Mouse (Mus musculus) kidney, embryonic 14.5 days (tissue): ENCODE results near the gene Defb23. TPM values are rescaled to one million over a fixed set of nuclear protein-coding genes. Genes with fewer than 3 reads are reported as not detected.
"Not testable (repeated sequence)": the region's sequence is repeated elsewhere in the genome, so short reads cannot be mapped to it uniquely, and the experiment has no call there.

Experiments used
- ATAC-seq: fragments of 200-750 bp; cut with Nextera tagmentation; 2 replicates; pipeline ENCODE4 v1.8.0; 2017; ENCODE audit warnings: moderate number of reproducible peaks, mild to moderate bottlenecking, moderate TSS enrichment, moderate library complexity; ENCODE audit not compliant: low FRiP score, low TSS enrichment
- H3K27ac ChIP-seq: fragments of 300-500 bp; sonication (generic); 2 replicates; pipeline ENCODE4 v1.5.1; 2014; ENCODE audit warnings: low read depth, mild to moderate bottlenecking, low read length, moderate library complexity, mixed read lengths
- H3K27me3 ChIP-seq: fragments of 300-500 bp; sonication (generic); 2 replicates; pipeline ENCODE4 v1.6.1; 2014; ENCODE audit warnings: mild to moderate bottlenecking, low read length; ENCODE audit not compliant: control insufficient read depth, insufficient read depth
- H3K36me3 ChIP-seq: fragments of 300-500 bp; sonication (generic); 2 replicates; pipeline ENCODE4 v1.6.1; 2014; ENCODE audit warnings: low read length, mixed read lengths; ENCODE audit not compliant: control insufficient read depth, insufficient read depth
- H3K4me1 ChIP-seq: fragments of 300-500 bp; sonication (generic); 2 replicates; pipeline ENCODE4 v1.6.1; 2014; ENCODE audit warnings: low read length, mixed read lengths; ENCODE audit not compliant: control insufficient read depth, insufficient read depth
- H3K4me2 ChIP-seq: fragments of 300-500 bp; sonication (generic); replicated peaks from 2 replicates; pipeline ENCODE4 v1.6.1; 2014; ENCODE audit warnings: low read depth, mild to moderate bottlenecking, low read length
- H3K4me3 ChIP-seq: fragments of 300-500 bp; sonication (generic); 2 replicates; pipeline ENCODE4 v1.5.1; 2014; ENCODE audit warnings: mild to moderate bottlenecking, low read length
- H3K9ac ChIP-seq: fragments of 300-500 bp; sonication (generic); 2 replicates; pipeline ENCODE4 v1.6.1; 2014; ENCODE audit warnings: low read depth, mild to moderate bottlenecking, low read length, moderate library complexity
- H3K9me3 ChIP-seq: fragments of 300-500 bp; sonication (generic); 2 replicates; pipeline ENCODE4 v1.6.1; 2016; ENCODE audit warnings: low read length; ENCODE audit not compliant: control insufficient read depth
- WGBS: fragments of 180-500 bp; shearing (Covaris S2); extraction: QIAGEN DNeasy Blood & Tissue Kit; methylation state at CpG from one replicate; pipeline ENCODE4 v1.1.7; 2014; 5-methylcytosine and 5-hydroxymethylcytosine counted together
- polyA plus RNA-seq: library from polyadenylated mRNA; unstranded; fragments of >200 nt; fragmentation: Nextera tagmentation; extraction: Ambion mirVana; gene quantifications from 2 replicates; pipeline ENCODE4 v1.2.1, GENCODE M21; 2014

The Defb23 gene
- polyA plus RNA-seq, 1 experiment from 2014 or later = not detected

GRCm38 (mm10) chr2:152446642-152447041 lies 17.8 kb downstream of the Defb23 start:
- ATAC-seq = no peak
- no peak overlapping the region for H3K27ac ChIP-seq
- H3K4me1 ChIP-seq = peaks cover 17% of the 10 kb centered on the region
- H3K27me3 ChIP-seq = no peaks in the 10 kb centered on the region
- WGBS = 80% methylated on average over 2 of the region's 2 CpGs
- H3K9ac ChIP-seq = no peak overlapping the region
- H3K4me3 ChIP-seq = no peak overlapping the region
- no peak overlapping the region for H3K4me2 ChIP-seq
- no peaks in the 10 kb centered on the region for H3K9me3 ChIP-seq
- no peaks in the 10 kb centered on the region for H3K36me3 ChIP-seq

- no peak overlapping the region for H3K27ac ChIP-seq
- no peak for ATAC-seq
- no peak overlapping the region for H3K4me3 ChIP-seq
- peaks cover 16% of the 10 kb centered on the region for H3K4me1 ChIP-seq
- no peak overlapping the region for H3K4me2 ChIP-seq
- H3K27me3 ChIP-seq = no peaks in the 10 kb centered on the region
- H3K36me3 ChIP-seq = no peaks in the 10 kb centered on the region
- WGBS = 87% methylated on average over 8 of the region's 8 CpGs
- H3K9ac ChIP-seq = no peak overlapping the region
- no peaks in the 10 kb centered on the region for H3K9me3 ChIP-seq
Measured at GRCm38 (mm10) chr2:152443281-152443680, 21.1 kb downstream of the Defb23 start.

GRCm38 (mm10) chr2:152442322-152442721 lies 22.1 kb downstream of the Defb23 start:
- 0 out of 2 replicates have a peak overlapping the region, but pooled peaks have one; percentile 24 for H3K27ac ChIP-seq
- WGBS = 32% methylated on average over 4 of the region's 4 CpGs
- no peak overlapping the region for H3K9ac ChIP-seq
- H3K9me3 ChIP-seq = no peaks in the 10 kb centered on the region
- no peaks in the 10 kb centered on the region for H3K36me3 ChIP-seq
- H3K4me3 ChIP-seq = no peak overlapping the region
- no peaks in the 10 kb centered on the region for H3K27me3 ChIP-seq
- peaks cover 10% of the 10 kb centered on the region for H3K4me1 ChIP-seq
- ATAC-seq = peak; percentile 21; the same call in 1 of the 2 replicates
- no peak overlapping the region for H3K4me2 ChIP-seq

GRCm38 (mm10) chr2:152439833-152440232 lies 24.6 kb downstream of the Defb23 start:
- ATAC-seq = no peak
- Histone ChIP-seq H3K27ac (no peak overlapping the region), H3K4me1 (peaks cover 8% of the 10 kb centered on the region; the same call in 1 of the 2 replicates), H3K27me3 (no peaks in the 10 kb centered on the region), H3K36me3 (no peaks in the 10 kb centered on the region), H3K4me3 (no peak overlapping the region), H3K9ac (no peak overlapping the region), H3K4me2 (no peak overlapping the region), H3K9me3 (no peaks in the 10 kb centered on the region)
- WGBS = 74% methylated on average over 2 of the region's 2 CpGs

GRCm38 (mm10) chr2:152438963-152439362 lies 25.5 kb downstream of the Defb23 start:
- Histone ChIP-seq H3K4me1 (peaks cover 8% of the 10 kb centered on the region; the same call in 1 of the 2 replicates), H3K9ac (no peak overlapping the region), H3K4me3 (no peak overlapping the region), H3K27ac (no peak overlapping the region), H3K36me3 (no peaks in the 10 kb centered on the region), H3K27me3 (no peaks in the 10 kb centered on the region), H3K9me3 (no peaks in the 10 kb centered on the region), H3K4me2 (no peak overlapping the region)
- ATAC-seq = no peak
- WGBS = 78% methylated on average over 1 of the region's 1 CpGs

- Histone ChIP-seq H3K27me3 (no peaks in the 10 kb centered on the region), H3K9me3 (no peaks in the 10 kb centered on the region), H3K4me1 (peaks cover 8% of the 10 kb centered on the region; the same call in 1 of the 2 replicates), H3K4me2 (peak overlapping the region; percentile 61), H3K9ac (peak overlapping the region; percentile 38; the same call in 1 of the 2 replicates), H3K4me3 (peak overlapping the region; percentile 27), H3K27ac (no peak overlapping the region), H3K36me3 (no peaks in the 10 kb centered on the region)
- peak; percentile 84 for ATAC-seq
- WGBS = 3% methylated on average over 23 of the region's 23 CpGs
Measured at GRCm38 (mm10) chr2:152436983-152437860, 27.2 kb downstream of the Defb23 start.

- H3K27me3 ChIP-seq = no peaks in the 10 kb centered on the region
- H3K9me3 ChIP-seq = no peaks in the 10 kb centered on the region
- no peak overlapping the region for H3K4me2 ChIP-seq
- H3K27ac ChIP-seq = no peak overlapping the region
- 61% methylated on average over 7 of the region's 7 CpGs for WGBS
- ATAC-seq = peak; percentile 15; the same call in 1 of the 2 replicates
- peaks cover 8% of the 10 kb centered on the region; the same call in 1 of the 2 replicates for H3K4me1 ChIP-seq
- H3K4me3 ChIP-seq = no peak overlapping the region
- no peak overlapping the region for H3K9ac ChIP-seq
- H3K36me3 ChIP-seq = no peaks in the 10 kb centered on the region
Measured at GRCm38 (mm10) chr2:152436405-152436901, 28.0 kb downstream of the Defb23 start.

- not testable (repeated sequence) for H3K4me2 ChIP-seq
Measured at GRCm38 (mm10) chr2:152428481-152428880, 35.9 kb downstream of the Defb23 start.

GRCm38 (mm10) chr2:152427493-152427892 lies 36.9 kb downstream of the Defb23 start:
- Histone ChIP-seq H3K4me2 (peak overlapping the region; percentile 39), H3K4me1 (peaks cover 3% of the 10 kb centered on the region; the same call in 1 of the 2 replicates), H3K9ac (no peak overlapping the region), H3K4me3 (0 out of 2 replicates have a peak overlapping the region, but pooled peaks have one; percentile 5), H3K27me3 (no peaks in the 10 kb centered on the region), H3K27ac (no peak overlapping the region), H3K9me3 (no peaks in the 10 kb centered on the region), H3K36me3 (no peaks in the 10 kb centered on the region)
- ATAC-seq = 0 out of 2 replicates have a peak, but pooled peaks have one; percentile 28
- WGBS = 3% methylated on average over 10 of the region's 12 CpGs

More at GRCm38 (mm10) chr2:152428481-152428880, 35.9 kb downstream of the Defb23 start:
- H3K27me3 ChIP-seq, H3K4me1 ChIP-seq, ATAC-seq, H3K9ac ChIP-seq, H3K9me3 ChIP-seq, H3K27ac ChIP-seq, H3K4me3 ChIP-seq, H3K36me3 ChIP-seq: not testable (repeated sequence)
- 82% methylated on average over 2 of the region's 2 CpGs for WGBS
